Mouse (Mus musculus): ENCODE measurements around the gene Clca4a.
"Not testable (repeated sequence)": the region's sequence is repeated elsewhere in the genome, so short reads cannot be mapped to it uniquely, and the experiment has no call there.

DNA sequence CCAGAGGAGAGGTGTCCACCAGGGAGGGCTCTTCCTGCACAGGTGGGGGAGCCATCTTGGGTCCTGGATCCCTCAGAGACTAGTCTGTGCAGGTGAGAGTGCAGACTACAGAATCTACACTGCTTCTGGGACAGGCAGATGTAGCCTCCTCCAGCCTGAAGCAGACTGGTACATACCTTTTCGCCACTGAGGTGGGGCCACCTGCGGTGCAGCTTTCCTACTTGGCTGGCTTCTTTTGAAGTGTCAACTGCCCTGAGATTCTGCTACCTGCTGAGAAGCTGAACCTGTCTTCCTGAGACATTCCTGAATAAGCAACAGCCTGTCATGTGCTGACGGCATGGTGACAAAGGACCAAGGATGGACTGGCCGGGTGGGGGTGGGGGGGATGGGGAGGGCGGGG, 27.5 kb downstream of the Clca4a start:
- not testable (repeated sequence) for TF ChIP-seq CTCF (IDR thresholded peaks at IDR 0.05; ENCODE audit: low read depth, low read length); GATA1 (IDR thresholded peaks at IDR 0.05; ENCODE audit: borderline replicate concordance, low read length); TAL1 (conservative IDR thresholded peaks at IDR 0.05; ENCODE audit: low read depth, low read length)

Data from G1E (cell line).